Mouse (Mus musculus) megakaryocyte, embryonic 14.5 days (primary cell): Measurements from ENCODE around the gene Taf1b.

ENCODE experiments used
- FLI1 ChIP-seq: IDR thresholded peaks from 2 replicates; pipeline ENCODE4 v1.6.1; 2012; ENCODE audit warnings: low read length, inconsistent platforms, mixed read lengths
- GATA1 ChIP-seq: IDR thresholded peaks from 3 replicates; pipeline ENCODE4 v1.6.1; 2012; ENCODE audit warnings: mixed read lengths, low read length, inconsistent platforms, borderline replicate concordance

- TF ChIP-seq GATA1 (no peak), FLI1 (no peak)
Measured at GRCm38 (mm10) chr12:24493412-24493811, 4.7 kb upstream of the Taf1b start.
